Mouse (Mus musculus): ENCODE data around the gene Ostf1.

- TF ChIP-seq CTCF (IDR thresholded peaks at IDR 0.05; ENCODE audit: low read depth, low read length) (no peak), POLR2A (IDR thresholded peaks at IDR 0.05; ENCODE audit: insufficient read depth, low read length) (no peak)
Measured at GRCm38 (mm10) chr19:18653058-18653457, 21.4 kb upstream of the Ostf1 start.
